Mouse (Mus musculus): ENCODE data around the gene Cops3.
A peak's percentile ranks its signal among the peaks of the same experiment; 100 is the strongest.
"Not testable (repeated sequence)": the region's sequence is repeated elsewhere in the genome, so short reads cannot be mapped to it uniquely, and the experiment has no call there.

Cops3 gene

DNA sequence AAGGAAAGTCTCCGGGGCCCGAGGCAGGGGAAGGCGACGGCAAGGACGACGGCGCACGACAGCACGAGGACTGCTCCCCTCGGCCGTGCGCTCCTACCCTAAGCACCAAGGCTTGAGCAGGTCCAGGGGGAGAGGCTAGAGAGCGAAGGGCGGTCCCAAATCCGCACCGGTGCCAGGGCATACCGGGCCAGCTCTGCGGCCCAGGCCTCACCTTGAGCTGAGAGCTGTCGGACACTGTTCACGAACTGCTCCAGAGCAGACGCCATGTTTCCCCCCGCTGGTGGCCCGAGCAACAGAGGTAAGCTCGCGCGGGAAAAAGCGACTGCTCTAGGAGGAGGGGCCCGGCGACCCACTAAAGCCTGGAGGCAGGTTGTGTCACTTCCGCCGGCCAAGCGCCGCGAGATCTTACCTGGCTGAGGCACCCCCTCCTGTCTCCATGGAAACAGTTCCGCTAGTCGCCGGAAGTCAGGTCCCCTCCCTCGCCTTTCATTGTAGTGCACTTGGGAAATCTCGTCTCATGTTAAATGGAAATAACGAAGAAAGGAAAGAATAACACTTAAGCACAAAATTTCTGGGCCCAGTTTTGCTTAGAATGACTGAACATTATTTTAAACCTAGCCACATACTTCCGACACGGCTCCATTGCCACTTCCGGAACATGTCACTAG, at the start of gene Cops3:
Gene Cops3 (minus strand): TSS at position 380 of the 668 bp plus-strand sequence.
- peak; percentile 92 for DNase-seq (ENCODE audit: extremely low read depth, low read depth)

- no peak for DNase-seq (ENCODE audit: extremely low read depth, low read depth)
Observed at GRCm38 (mm10) chr11:59888151-59888550, 48.5 kb upstream of the Cops3 start.

DNA sequence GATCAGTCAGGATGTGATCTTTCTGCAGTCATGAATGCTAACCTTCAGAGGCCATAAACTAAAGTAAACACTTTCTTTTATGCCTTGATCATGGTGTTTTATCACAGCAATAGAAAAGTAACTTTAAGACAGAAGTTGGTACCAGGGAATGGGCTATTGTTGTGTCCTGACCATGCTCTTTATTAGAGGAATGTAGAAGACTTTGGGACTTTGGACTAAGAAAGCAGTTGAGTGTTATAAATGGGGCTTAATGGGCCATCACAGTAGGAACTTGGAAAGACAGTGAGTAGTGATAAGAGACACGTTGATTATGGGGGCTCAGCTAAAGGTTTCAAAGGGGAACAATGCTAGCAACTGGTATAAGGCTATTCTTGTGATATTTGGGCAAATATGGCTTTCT, 47.3 kb upstream of the Cops3 start:
- no peak for DNase-seq (ENCODE audit: extremely low read depth, low read depth)

DNA sequence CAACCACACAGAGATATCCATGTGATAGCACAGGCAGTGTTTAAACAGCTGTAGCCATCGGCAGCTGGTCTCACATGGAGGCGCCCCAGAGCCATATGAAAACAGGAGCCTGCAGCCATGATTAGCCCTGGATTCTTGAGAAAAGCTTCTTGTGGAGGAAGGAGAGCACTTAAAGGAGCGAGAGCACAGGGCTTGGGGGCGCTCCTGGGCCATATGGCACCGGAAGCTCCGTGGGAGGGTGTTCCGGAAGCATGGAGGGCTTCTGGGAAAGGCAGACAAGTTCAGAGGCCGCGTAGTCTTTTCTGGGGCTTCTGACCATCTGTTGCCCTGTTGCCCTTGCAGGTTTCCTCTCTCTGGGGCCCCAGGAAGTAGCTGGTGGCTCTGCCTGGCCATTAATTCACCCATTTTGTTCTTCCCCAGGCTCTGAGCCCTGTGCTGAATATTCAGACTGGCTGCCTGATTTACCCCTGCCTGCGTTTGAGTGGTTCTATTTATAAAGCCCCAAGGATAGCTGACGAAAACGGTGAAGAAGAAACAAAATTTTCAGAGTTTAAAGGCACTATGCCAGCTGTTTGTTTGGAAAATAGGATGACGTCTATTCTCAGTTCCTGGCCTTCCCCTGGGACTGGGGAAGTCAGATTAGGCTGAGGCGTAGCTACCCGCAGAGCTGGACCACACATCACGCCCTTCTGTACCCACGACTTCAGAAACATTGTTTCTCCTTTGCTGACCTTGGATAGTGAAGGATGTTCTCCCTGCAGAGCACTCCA, 45.8 kb upstream of the Cops3 start:
- no peak for DNase-seq (ENCODE audit: extremely low read depth, low read depth)

DNA sequence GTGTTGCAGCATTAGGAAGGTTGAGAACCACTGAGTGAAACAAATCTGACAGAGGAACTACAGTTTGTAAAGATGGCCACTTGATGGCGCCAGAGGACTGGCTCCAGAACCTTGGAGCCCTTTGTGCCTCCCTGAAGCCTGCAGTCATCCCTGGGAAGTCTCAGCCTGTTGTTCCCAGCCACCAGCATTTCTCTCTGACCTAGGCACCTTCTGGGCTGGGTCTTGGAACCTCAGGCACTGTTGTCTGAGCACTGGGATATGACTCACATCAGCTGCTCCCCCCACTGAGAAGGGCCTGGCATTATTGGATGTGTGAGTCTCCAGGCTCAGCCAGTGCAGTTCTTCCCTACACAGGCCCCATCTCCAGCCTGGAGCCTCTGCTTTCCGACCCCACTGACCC, 40.4 kb upstream of the Cops3 start:
- DNase-seq (ENCODE audit: extremely low read depth, low read depth), result peak; percentile 39

GRCm38 (mm10) chr11:59872124-59872523, 32.5 kb upstream of the Cops3 start:
- DNase-seq (ENCODE audit: extremely low read depth, low read depth), result no peak

- no peak for DNase-seq (ENCODE audit: extremely low read depth, low read depth)
Observed at GRCm38 (mm10) chr11:59864316-59864715, 24.7 kb upstream of the Cops3 start.

DNA sequence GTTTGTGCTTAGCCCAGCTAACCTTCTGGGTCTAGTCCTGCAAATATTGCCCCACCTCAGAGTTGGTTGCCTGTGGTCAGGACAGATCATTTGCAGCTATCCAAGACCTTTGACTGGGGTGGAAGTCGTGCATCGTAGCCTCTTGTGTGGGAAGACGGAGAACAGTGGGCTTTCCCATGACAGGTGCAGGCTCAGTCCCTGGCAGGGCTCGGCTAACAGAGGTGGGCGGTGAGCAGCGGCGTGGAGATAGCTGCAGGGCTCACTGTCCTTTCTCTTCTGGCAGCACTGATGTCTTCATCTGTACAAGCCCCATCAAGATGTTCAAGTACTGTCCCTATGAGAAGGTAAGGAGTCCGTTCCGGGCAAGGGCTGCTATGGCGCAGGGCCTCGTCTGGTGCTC, 20.8 kb upstream of the Cops3 start:
- no peak for DNase-seq (ENCODE audit: extremely low read depth, low read depth)

GRCm38 (mm10) chr11:59852865-59853264, 13.2 kb upstream of the Cops3 start:
- DNase-seq (ENCODE audit: extremely low read depth, low read depth), result no peak

DNA sequence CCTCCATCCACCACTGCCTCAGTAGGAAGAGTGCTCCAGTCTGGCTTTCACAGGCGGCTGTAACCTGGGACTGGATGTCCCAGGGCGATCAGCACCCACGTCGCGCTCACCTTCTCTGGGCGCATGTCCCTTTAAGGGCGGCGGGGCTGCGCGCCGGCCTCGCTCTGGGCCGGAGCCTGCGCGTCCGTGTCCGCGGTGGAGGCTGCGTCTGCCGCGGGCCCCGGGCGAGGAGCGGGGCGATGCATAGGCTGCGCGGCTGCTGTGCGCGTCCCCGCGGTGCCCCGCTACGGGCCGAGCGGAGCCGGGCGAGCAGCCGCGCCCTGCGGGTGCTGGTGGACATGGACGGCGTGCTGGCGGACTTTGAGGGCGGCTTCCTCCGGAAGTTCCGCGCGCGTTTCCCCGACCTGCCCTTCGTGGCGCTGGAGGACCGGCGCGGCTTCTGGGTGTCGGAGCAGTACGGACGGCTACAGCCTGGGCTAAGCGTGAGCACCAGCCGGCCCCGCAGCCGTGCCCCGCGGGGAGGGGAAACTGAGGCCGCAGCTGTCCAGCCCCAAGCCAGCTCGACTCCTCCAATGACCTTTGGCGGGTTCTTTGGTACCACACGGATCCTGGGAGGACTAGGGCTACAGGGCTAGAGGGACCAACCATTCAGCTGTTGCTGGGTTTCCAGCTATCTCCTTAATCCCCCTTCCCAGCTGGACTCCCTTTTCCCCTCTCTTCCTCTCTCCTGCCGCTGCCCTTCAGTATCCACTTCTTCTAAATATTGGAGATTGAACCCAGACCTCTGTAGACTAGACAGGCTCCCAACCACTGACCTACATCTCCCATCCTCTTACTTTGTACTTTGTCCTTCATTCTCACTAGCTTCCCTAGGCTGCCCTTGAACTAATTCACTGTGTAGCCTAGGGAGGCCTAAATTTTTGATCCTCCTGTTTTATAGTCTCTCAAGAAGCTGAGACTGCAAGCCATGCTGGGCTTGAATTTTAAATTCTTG, 8.6 kb upstream of the Cops3 start:
- DNase-seq (ENCODE audit: extremely low read depth, low read depth), result no peak

DNA sequence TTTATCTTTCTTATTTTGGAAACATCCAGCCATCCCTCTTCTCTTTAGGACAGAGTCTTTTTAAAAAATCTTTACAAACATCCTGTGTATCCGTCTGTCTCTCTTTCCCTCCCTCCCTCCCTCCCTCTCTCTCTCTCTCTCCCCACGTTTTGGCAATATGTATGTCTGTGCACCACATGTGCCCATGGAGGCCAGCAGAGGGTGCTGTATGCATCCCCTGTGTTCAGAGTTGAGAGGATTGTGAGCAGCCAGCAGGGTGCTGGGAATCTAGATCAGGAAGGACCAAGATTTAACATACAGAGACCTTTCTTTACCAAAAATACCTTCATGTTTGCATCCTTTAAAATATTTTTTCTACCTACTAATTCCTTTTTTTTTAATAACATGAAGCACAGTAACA, 7.5 kb upstream of the Cops3 start:
- peak; percentile 85 for DNase-seq (ENCODE audit: extremely low read depth, low read depth)

- DNase-seq (ENCODE audit: extremely low read depth, low read depth), result no peak
Observed at GRCm38 (mm10) chr11:59846311-59846710, 6.7 kb upstream of the Cops3 start.

GRCm38 (mm10) chr11:59839008-59839458, 605 bp downstream of the Cops3 start, which contains the start of gene Nt5m:
Gene Nt5m (plus strand): TSS chr11:59839447.
- DNase-seq (ENCODE audit: extremely low read depth, low read depth), result peak; percentile 82

- DNase-seq (ENCODE audit: extremely low read depth, low read depth), result no peak
Observed at GRCm38 (mm10) chr11:59838426-59838825, 1.2 kb downstream of the Cops3 start.

GRCm38 (mm10) chr11:59837789-59838188, 1.8 kb downstream of the Cops3 start:
- not testable (repeated sequence) for DNase-seq (ENCODE audit: extremely low read depth, low read depth)

DNA sequence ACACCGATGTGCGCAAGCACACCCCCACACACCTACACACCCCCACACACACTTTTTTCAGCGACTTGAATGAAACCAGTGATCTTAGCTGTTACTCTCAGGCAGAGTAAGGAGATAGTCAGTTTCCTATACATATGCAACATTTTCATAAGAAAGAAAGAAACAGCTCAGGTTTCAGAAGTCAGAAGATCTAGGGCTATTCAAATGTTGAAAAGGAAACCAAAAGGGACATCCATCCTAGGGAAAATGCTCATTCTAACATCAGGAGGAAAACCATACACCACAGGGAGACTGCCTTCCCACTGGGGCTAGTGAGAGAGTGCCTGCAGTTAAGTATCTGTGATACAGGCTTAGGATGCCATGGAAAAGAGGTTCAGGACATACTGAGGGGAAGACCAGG, 18.0 kb downstream of the Cops3 start:
- no peak for DNase-seq (ENCODE audit: extremely low read depth, low read depth)

DNA sequence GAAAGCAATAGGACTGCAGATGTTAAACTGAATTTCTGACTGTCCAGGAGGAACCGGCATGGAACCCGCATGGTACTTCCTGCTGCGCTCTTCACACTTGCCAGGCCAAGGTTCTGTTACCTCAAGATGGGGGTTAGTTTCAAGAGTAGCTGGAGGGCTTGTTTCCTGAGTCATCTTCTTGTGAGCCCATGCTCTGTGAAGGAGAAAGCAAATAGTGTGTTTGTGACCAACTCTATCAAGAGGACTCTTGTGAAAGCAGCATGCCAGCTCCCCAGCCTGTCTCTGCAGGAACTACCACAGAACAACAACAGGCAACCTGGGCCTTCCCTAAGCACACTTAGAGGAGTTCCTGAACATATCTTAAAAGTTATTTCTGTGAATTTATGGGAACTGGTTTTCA, 21.7 kb downstream of the Cops3 start:
- DNase-seq (ENCODE audit: extremely low read depth, low read depth), result no peak

- no peak for DNase-seq (ENCODE audit: extremely low read depth, low read depth)
Observed at GRCm38 (mm10) chr11:59815482-59816065, 24.1 kb downstream of the Cops3 start.

DNA sequence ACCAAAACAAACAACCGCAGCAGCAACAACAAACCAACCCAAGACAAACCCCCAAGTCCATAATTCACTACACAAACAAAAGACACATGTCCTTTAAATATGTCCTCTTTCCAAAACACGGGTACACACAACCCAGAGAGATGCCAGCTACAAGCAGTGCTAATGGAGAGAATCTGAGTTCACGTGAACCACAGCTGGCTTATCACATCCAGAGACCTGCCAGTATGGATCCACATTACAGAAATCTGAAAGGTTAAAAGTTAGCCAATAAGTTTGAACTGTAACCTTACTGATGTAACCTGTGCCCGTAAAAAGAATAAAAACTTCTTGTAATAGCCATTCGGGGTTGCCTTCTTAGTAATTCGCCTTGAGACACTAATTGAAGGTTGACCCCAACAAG, 24.7 kb downstream of the Cops3 start:
- DNase-seq (ENCODE audit: extremely low read depth, low read depth), result no peak

GRCm38 (mm10) chr11:59814311-59814710, 25.3 kb downstream of the Cops3 start:
- no peak for DNase-seq (ENCODE audit: extremely low read depth, low read depth)

DNA sequence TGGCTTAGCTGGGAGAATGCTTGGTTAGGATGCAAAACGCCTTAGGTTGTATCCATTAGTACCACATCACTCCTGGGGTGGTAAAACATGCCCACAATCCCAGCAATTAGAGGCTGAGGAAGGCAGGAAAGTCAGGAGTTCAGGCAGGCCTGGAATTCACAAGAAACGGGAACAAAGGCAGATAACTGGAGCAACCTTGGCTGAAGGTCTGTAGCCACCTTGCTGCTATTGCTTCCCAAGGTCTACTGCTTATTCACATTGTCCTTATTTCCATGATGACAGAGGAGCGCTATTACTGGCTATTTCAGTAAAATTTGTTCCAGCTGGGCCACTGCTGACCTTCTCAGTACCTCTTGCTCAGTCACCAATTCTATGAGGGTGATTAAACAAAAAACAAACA, 26.4 kb downstream of the Cops3 start:
- no peak for DNase-seq (ENCODE audit: extremely low read depth, low read depth)

Measured in MEL-GATA-1-ER (cell line).